7 mouse cellular contexts compared by ENCODE assay signal in the genomic region with DNA sequence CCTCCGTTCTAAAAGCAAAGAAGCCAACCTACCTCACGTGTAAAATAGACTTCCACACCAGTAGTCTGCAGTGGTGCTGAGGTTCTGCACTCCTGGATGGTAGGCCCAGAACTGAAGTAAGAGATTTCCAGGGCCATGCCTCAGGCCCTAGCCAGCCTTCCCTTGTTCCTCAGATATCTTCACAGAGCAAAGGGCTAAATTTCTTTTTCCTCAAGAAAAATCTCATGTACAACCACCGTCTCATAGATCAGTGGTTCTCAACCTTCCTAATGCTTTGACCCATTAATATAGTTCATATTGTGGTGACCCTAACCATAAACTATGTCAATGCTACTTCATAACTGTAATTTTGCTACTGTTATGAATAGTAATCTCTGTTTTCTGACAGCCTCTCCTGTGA.
DNase-seq lines count a peak whose midpoint lies in the region; ATAC-seq and TF ChIP-seq lines count a peak whose summit lies in the region.

No protein-coding gene starts in this region.

- no peaks in the 10 kb centered on the region for H3K9me3 ChIP-seq in lung, embryonic 15.5 days
- no peaks in the 10 kb centered on the region for H3K9me3 ChIP-seq in forebrain, embryonic 11.5 days (ENCODE audit: control insufficient read depth, low read length)
- H3K9me3 ChIP-seq in limb, embryonic 12.5 days = no peaks in the 10 kb centered on the region

- no peaks in the 10 kb centered on the region for H3K36me3 ChIP-seq in lung, embryonic 15.5 days
- H3K36me3 ChIP-seq in forebrain, embryonic 11.5 days (ENCODE audit: control insufficient read depth, insufficient read depth, low read length) = no peaks in the 10 kb centered on the region
- H3K36me3 ChIP-seq in limb, embryonic 12.5 days = no peaks in the 10 kb centered on the region
- H3K36me3 ChIP-seq in small intestine, adult 2 months (ENCODE audit: control insufficient read depth, insufficient read depth, low read length) = no peaks in the 10 kb centered on the region

- H3K4me2 ChIP-seq in lung, embryonic 15.5 days = peak overlapping the region; percentile 96
- peak overlapping the region; percentile 92; the same call in 1 of the 2 replicates for H3K4me2 ChIP-seq in forebrain, embryonic 11.5 days (ENCODE audit: low read depth, low read length, severe bottlenecking)
- H3K4me2 ChIP-seq in limb, embryonic 12.5 days = peak overlapping the region; percentile 70

- WGBS in lung, embryonic 15.5 days = 25% methylated on average over 3 of the region's 3 CpGs
- WGBS in forebrain, embryonic 11.5 days = 30% methylated on average over 3 of the region's 3 CpGs
- 37% methylated on average over 3 of the region's 3 CpGs for WGBS in limb, embryonic 12.5 days
- WGBS in small intestine, adult 2 months = 28% methylated on average over 3 of the region's 3 CpGs

- ATAC-seq in lung, embryonic 15.5 days (ENCODE audit: borderline replicate concordance, extremely low read depth, low FRiP score, low TSS enrichment) = no peak
- no peak for ATAC-seq in forebrain, embryonic 11.5 days (replicated peaks; ENCODE audit: low FRiP score)
- no peak for ATAC-seq in limb, embryonic 12.5 days (ENCODE audit: insufficient number of reproducible peaks, insufficient read depth, low FRiP score, low TSS enrichment, low read depth)

- no peak for TF ChIP-seq POLR2A in small intestine, adult 2 months (IDR thresholded peaks at IDR 0.05; ENCODE audit: low read depth, low read length)

- no peak for DNase-seq in lung, postnatal 14 days
- DNase-seq in forebrain, embryonic 11.5 days (ENCODE audit: low spot score) = no peak
- no peak for DNase-seq in left cerebral cortex, adult 8-10 months (ENCODE audit: low spot score in 2 of 2)
- no peak for DNase-seq in gastrocnemius, postnatal 25 days

- H3K4me1 ChIP-seq in lung, embryonic 15.5 days = peaks cover 40% of the 10 kb centered on the region
- peaks cover 36% of the 10 kb centered on the region for H3K4me1 ChIP-seq in forebrain, embryonic 11.5 days (replicated peaks; ENCODE audit: control insufficient read depth, insufficient read depth, low read length)
- peaks cover 45% of the 10 kb centered on the region for H3K4me1 ChIP-seq in limb, embryonic 12.5 days (replicated peaks)
- peaks cover 3% of the 10 kb centered on the region; the same call in 1 of the 2 replicates for H3K4me1 ChIP-seq in small intestine, adult 2 months (ENCODE audit: control insufficient read depth, insufficient read depth, insufficient read length, low read length)

- peak overlapping the region; percentile 99; the same call in 1 of the 2 replicates for H3K4me3 ChIP-seq in lung, embryonic 15.5 days
- H3K4me3 ChIP-seq in forebrain, embryonic 11.5 days (ENCODE audit: low read depth, low read length) = peak overlapping the region; percentile 84
- H3K4me3 ChIP-seq in limb, embryonic 12.5 days (replicated peaks) = no peak overlapping the region
- peak overlapping the region; percentile 92; the same call in 1 of the 2 replicates for H3K4me3 ChIP-seq in small intestine, adult 2 months (ENCODE audit: low read depth, low read length)

- H3K27me3 ChIP-seq in lung, embryonic 15.5 days = no peaks in the 10 kb centered on the region
- peaks cover 10% of the 10 kb centered on the region for H3K27me3 ChIP-seq in forebrain, embryonic 11.5 days (ENCODE audit: control insufficient read depth, insufficient read depth, low read length)
- H3K27me3 ChIP-seq in limb, embryonic 12.5 days = 0 out of 2 replicates have a peak, but pooled peaks cover 5% of the 10 kb centered on the region
- H3K27me3 ChIP-seq in small intestine, adult 2 months (ENCODE audit: control insufficient read depth, insufficient read depth, low read length) = no peaks in the 10 kb centered on the region

- peak overlapping the region; percentile 41; the same call in 1 of the 2 replicates for H3K27ac ChIP-seq in lung, embryonic 15.5 days
- H3K27ac ChIP-seq in forebrain, embryonic 11.5 days (ENCODE audit: low read depth, low read length) = no peak overlapping the region
- peak overlapping the region; percentile 53; the same call in 1 of the 2 replicates for H3K27ac ChIP-seq in limb, embryonic 12.5 days
- no peak overlapping the region for H3K27ac ChIP-seq in small intestine, adult 2 months (ENCODE audit: insufficient read depth, low read depth, low read length)

- H3K9ac ChIP-seq in lung, embryonic 15.5 days = 0 out of 2 replicates have a peak overlapping the region, but pooled peaks have one; percentile 30
- H3K9ac ChIP-seq in forebrain, embryonic 11.5 days (ENCODE audit: low read length) = no peak overlapping the region
- peak overlapping the region; percentile 58 for H3K9ac ChIP-seq in limb, embryonic 12.5 days (replicated peaks)

- no peak for TF ChIP-seq CTCF in small intestine, adult 2 months (IDR thresholded peaks at IDR 0.05; ENCODE audit: extremely low read depth, insufficient read length, insufficient replicate concordance, low read depth, low read length)

Comparison
In these comparisons a context has a peak if more than half of its experiments do, and no peak if none do; other contexts are left out.
1. H3K27ac ChIP-seq: peak in lung, embryonic 15.5 days (single experiment) and limb, embryonic 12.5 days (single experiment); none in forebrain, embryonic 11.5 days (single experiment) and small intestine, adult 2 months (single experiment).
2. Peak in every context shown above with its lines, with median percentiles within 50 percentile points of each other: H3K4me2 ChIP-seq.